Mouse (Mus musculus) thymus, adult 2 months (tissue): ENCODE results near the gene Gm17660. TPM values are rescaled to one million over a fixed set of nuclear protein-coding genes. Genes with fewer than 3 reads are reported as not detected.
A peak's percentile ranks its signal among the peaks of the same experiment; 100 is the strongest.

Source experiments
- DNase-seq: peaks from one replicate; pipeline ENCODE4 v3.0.0; 2021
- H3K27ac ChIP-seq: fragments of 200-500 bp; 2 replicates; pipeline ENCODE4 v1.5.1; 2012; ENCODE audit warnings: low read length, control low read depth; ENCODE audit not compliant: control insufficient read depth, insufficient read depth
- H3K27me3 ChIP-seq: fragments of 200-500 bp; 2 replicates; pipeline ENCODE4 v1.6.1; 2012; ENCODE audit warnings: mild to moderate bottlenecking, low read length, moderate library complexity, mixed read lengths; ENCODE audit not compliant: control insufficient read depth, insufficient read depth
- H3K36me3 ChIP-seq: fragments of 200-500 bp; 2 replicates; pipeline ENCODE4 v1.6.1; 2012; ENCODE audit warnings: mild to moderate bottlenecking, low read length, moderate library complexity; ENCODE audit not compliant: control insufficient read depth, insufficient read depth
- H3K4me1 ChIP-seq: fragments of 200-500 bp; replicated peaks from 2 replicates; pipeline ENCODE4 v1.6.1; 2012; ENCODE audit warnings: low read length; ENCODE audit not compliant: control insufficient read depth, insufficient read depth
- H3K4me3 ChIP-seq: fragments of 200-500 bp; 2 replicates; pipeline ENCODE4 v1.5.1; 2012; ENCODE audit warnings: mild to moderate bottlenecking, low read length, control low read depth, moderate library complexity; ENCODE audit not compliant: control insufficient read depth, insufficient read depth
- CTCF ChIP-seq: fragments of 200-500 bp; IDR thresholded peaks from 2 replicates; pipeline ENCODE4 v1.5.1; 2012; ENCODE audit warnings: mild to moderate bottlenecking, control low read depth, low read length, moderate library complexity, borderline replicate concordance; ENCODE audit not compliant: control insufficient read depth, poor library complexity, insufficient read depth; ENCODE audit errors: extremely low read depth
- POLR2A ChIP-seq: fragments of 200-500 bp; IDR thresholded peaks from 2 replicates; pipeline ENCODE4 v1.6.1; 2012; ENCODE audit warnings: mild to moderate bottlenecking, low read length, control low read depth, moderate library complexity; ENCODE audit not compliant: control insufficient read depth, poor library complexity, insufficient read depth; ENCODE audit errors: extremely low read depth
- WGBS: fragments of 180-500 bp; shearing (Covaris S2); methylation state at CpG from one replicate; pipeline ENCODE4 v1.1.7; 2018; 5-methylcytosine and 5-hydroxymethylcytosine counted together
- polyA plus RNA-seq: library from polyadenylated mRNA; depleted of rRNA; stranded (reverse); fragments of >200 nt; gene quantifications from 2 replicates; pipeline ENCODE4 v1.2.3, GENCODE M21; 2012

Gene Gm17660
- polyA plus RNA-seq, 1 experiment, result not detected

- TF ChIP-seq CTCF, result no peak
- TF ChIP-seq POLR2A, result no peak
- H3K36me3 ChIP-seq, result peaks cover 22% of the 10 kb centered on the region
- H3K4me3 ChIP-seq, result no peak overlapping the region
- H3K4me1 ChIP-seq, result no peaks in the 10 kb centered on the region
- WGBS, result 97% methylated on average over 7 of the region's 7 CpGs
- DNase-seq, result no peak
- no peak overlapping the region for H3K27ac ChIP-seq
- H3K27me3 ChIP-seq, result no peaks in the 10 kb centered on the region
Measured at GRCm38 (mm10) chr5:104056295-104056694, 21.1 kb downstream of the Gm17660 start.

GRCm38 (mm10) chr5:104055816-104056215, 21.6 kb downstream of the Gm17660 start:
- TF ChIP-seq POLR2A (no peak), CTCF (no peak)
- H3K4me3 ChIP-seq, result no peak overlapping the region
- H3K4me1 ChIP-seq, result no peaks in the 10 kb centered on the region
- peaks cover 21% of the 10 kb centered on the region; the same call in 1 of the 2 replicates for H3K36me3 ChIP-seq
- H3K27ac ChIP-seq, result no peak overlapping the region
- no peak for DNase-seq
- no peaks in the 10 kb centered on the region for H3K27me3 ChIP-seq
- 92% methylated on average over 4 of the region's 4 CpGs for WGBS

GRCm38 (mm10) chr5:104054938-104055337, 22.5 kb downstream of the Gm17660 start:
- no peak for DNase-seq
- H3K4me3 ChIP-seq, result no peak overlapping the region
- H3K36me3 ChIP-seq, result peaks cover 15% of the 10 kb centered on the region; the same call in 1 of the 2 replicates
- no peaks in the 10 kb centered on the region for H3K4me1 ChIP-seq
- H3K27me3 ChIP-seq, result no peaks in the 10 kb centered on the region
- TF ChIP-seq POLR2A, result no peak
- no peak for TF ChIP-seq CTCF
- H3K27ac ChIP-seq, result no peak overlapping the region
- WGBS, result 96% methylated on average over 4 of the region's 4 CpGs

- Histone ChIP-seq H3K36me3 (peaks cover 8% of the 10 kb centered on the region; the same call in 1 of the 2 replicates), H3K4me1 (no peaks in the 10 kb centered on the region), H3K27me3 (no peaks in the 10 kb centered on the region), H3K4me3 (no peak overlapping the region), H3K27ac (no peak overlapping the region)
- DNase-seq, result peak; percentile 41
- 82% methylated on average over 8 of the region's 8 CpGs for WGBS
- 0 out of 2 replicates have a peak, but pooled peaks have one; percentile 25 for TF ChIP-seq CTCF
- no peak for TF ChIP-seq POLR2A
Measured at GRCm38 (mm10) chr5:104052956-104053355, 24.5 kb downstream of the Gm17660 start.

- no peaks in the 10 kb centered on the region for H3K27me3 ChIP-seq
- 50% methylated on average over 4 of the region's 4 CpGs for WGBS
- H3K36me3 ChIP-seq, result peaks cover 8% of the 10 kb centered on the region; the same call in 1 of the 2 replicates
- no peak overlapping the region for H3K27ac ChIP-seq
- H3K4me1 ChIP-seq, result peaks cover 10% of the 10 kb centered on the region
- TF ChIP-seq CTCF, result no peak
- no peak for TF ChIP-seq POLR2A
- H3K4me3 ChIP-seq, result no peak overlapping the region
- no peak for DNase-seq
Measured at GRCm38 (mm10) chr5:104048139-104048538, 29.3 kb downstream of the Gm17660 start.

- 3% methylated on average over 19 of the region's 19 CpGs for WGBS
- H3K27me3 ChIP-seq, result no peaks in the 10 kb centered on the region
- peak overlapping the region; percentile 9; the same call in 1 of the 2 replicates for H3K27ac ChIP-seq
- H3K36me3 ChIP-seq, result peaks cover 8% of the 10 kb centered on the region; the same call in 1 of the 2 replicates
- peak overlapping the region; percentile 82 for H3K4me3 ChIP-seq
- DNase-seq, result peak; percentile 16
- peaks cover 10% of the 10 kb centered on the region for H3K4me1 ChIP-seq
- TF ChIP-seq CTCF (no peak), POLR2A (no peak)
Measured at GRCm38 (mm10) chr5:104047200-104048105, 30.0 kb downstream of the Gm17660 start.
